Mouse (Mus musculus): Measurements from ENCODE around the gene Vmn2r1. TPM values are rescaled to one million over a fixed set of nuclear protein-coding genes. Genes with fewer than 3 reads are reported as not detected.

Gene Vmn2r1
- total RNA-seq (2021) = under 1 TPM; 0.28 to 0.32 TPM
- long read RNA-seq, experiment 1 = 0 reads
- long read RNA-seq, experiment 2 = 0 reads

- DNase-seq = no peak
Observed at GRCm38 (mm10) chr3:64081247-64081646, at the start of gene Vmn2r1. Gene Vmn2r1, plus strand, starts transcription at chr3:64081547.

- no peak for DNase-seq
Observed at GRCm38 (mm10) chr3:64038136-64038841, 43.1 kb upstream of the Vmn2r1 start.

- peak; percentile 91 for DNase-seq
Observed at GRCm38 (mm10) chr3:64039818-64040784, 41.2 kb upstream of the Vmn2r1 start.

- DNase-seq = no peak
Observed at GRCm38 (mm10) chr3:64112707-64113106, 31.4 kb downstream of the Vmn2r1 start.

- no peak for DNase-seq
Observed at GRCm38 (mm10) chr3:64113352-64114046, 32.2 kb downstream of the Vmn2r1 start.

- DNase-seq = no peak
Observed at GRCm38 (mm10) chr3:64141878-64142508, 60.6 kb downstream of the Vmn2r1 start, which contains the start of gene Vmn2r2. Gene Vmn2r2, minus strand, starts transcription at chr3:64141928.

Other genes starting within 250 kb of the Vmn2r1 start
- gene Plch1, start 182.1 kb upstream of the Vmn2r1 start, total RNA-seq (2021) = under 1 TPM; 0.20 to 0.31 TPM
- 1 to 10 TPM; 4.4 to 5.6 TPM for gene E130311K13Rik, start 152.1 kb upstream of the Vmn2r1 start, total RNA-seq (2021)
- gene Slc33a1, start 116.8 kb upstream of the Vmn2r1 start, total RNA-seq (2021) = 1 to 10 TPM; 6.8 to 8.2 TPM
- gene Gmps, start 105.4 kb upstream of the Vmn2r1 start, total RNA-seq (2021) = 10 to 100 TPM; 16.3 to 16.7 TPM
- not detected for gene Vmn2r2, start 60.4 kb downstream of the Vmn2r1 start, total RNA-seq (2021)
- not detected for gene Vmn2r3, start 208.2 kb downstream of the Vmn2r1 start, total RNA-seq (2021)

All from gastrocnemius, postnatal 10 days (tissue).